Mouse (Mus musculus): ENCODE measurements around the gene Pik3r1. TPM values are rescaled to one million over a fixed set of nuclear protein-coding genes. Genes with fewer than 3 reads are reported as not detected.

The Pik3r1 gene
- total and polyA plus RNA-seq, 3 experiments = 23.7 to 132 (median 111) TPM

- intact Hi-C loops (cut with DNase I) = no loop called here
- DNase-seq = no peak
- peaks cover 61% of the 10 kb centered on the region for H3K36me3 ChIP-seq (ENCODE audit: control insufficient read depth, insufficient read depth, low read length)
- TF ChIP-seq CTCF (IDR thresholded peaks at IDR 0.05) (no peak), EP300 (IDR thresholded peaks at IDR 0.05; ENCODE audit: insufficient read depth, low read depth, low read length) (no peak), POLR2A (IDR thresholded peaks at IDR 0.05; ENCODE audit: insufficient read depth, low read depth, low read length) (no peak)
- H3K4me3 ChIP-seq = no peak overlapping the region
- no peaks in the 10 kb centered on the region for H3K27me3 ChIP-seq (ENCODE audit: control insufficient read depth, insufficient read depth, low read length)
- H3K79me2 ChIP-seq (replicated peaks; ENCODE audit: control insufficient read depth, insufficient read depth, low read length) = peaks cover 6% of the 10 kb centered on the region; the same call in 1 of the 2 replicates
- 57% methylated on average over 4 of the region's 4 CpGs for WGBS
- no peak overlapping the region for H3K9ac ChIP-seq (ENCODE audit: low read depth, low read length)
- H3K4me1 ChIP-seq (ENCODE audit: control insufficient read depth, insufficient read depth, low read length) = peaks cover 32% of the 10 kb centered on the region
- no peak overlapping the region; the same call in 1 of the 2 replicates for H3K27ac ChIP-seq
These were observed 16.2 kb downstream of the Pik3r1 start for GRCm38 (mm10) chr13:101751816-101752215.

- H3K4me3 ChIP-seq = no peak overlapping the region
- H3K27me3 ChIP-seq (ENCODE audit: control insufficient read depth, insufficient read depth, low read length) = no peaks in the 10 kb centered on the region
- peaks cover 40% of the 10 kb centered on the region for H3K36me3 ChIP-seq (ENCODE audit: control insufficient read depth, insufficient read depth, low read length)
- no peak for TF ChIP-seq CTCF (IDR thresholded peaks at IDR 0.05)
- no peak for TF ChIP-seq EP300 (IDR thresholded peaks at IDR 0.05; ENCODE audit: insufficient read depth, low read depth, low read length)
- H3K4me1 ChIP-seq (ENCODE audit: control insufficient read depth, insufficient read depth, low read length) = peaks cover 25% of the 10 kb centered on the region
- no peak overlapping the region for H3K9ac ChIP-seq (ENCODE audit: low read depth, low read length)
- WGBS = 60% methylated on average over 8 of the region's 8 CpGs
- no peaks in the 10 kb centered on the region; the same call in 1 of the 2 replicates for H3K79me2 ChIP-seq (replicated peaks; ENCODE audit: control insufficient read depth, insufficient read depth, low read length)
- intact Hi-C loops (cut with DNase I) = no loop called here
- peak in 1 of 2 experiments; percentile 17 for DNase-seq
- no peak overlapping the region for H3K27ac ChIP-seq
These were observed 21.9 kb downstream of the Pik3r1 start for GRCm38 (mm10) chr13:101746012-101746595.

GRCm38 (mm10) chr13:101744943-101745342, 23.1 kb downstream of the Pik3r1 start:
- Histone ChIP-seq H3K36me3 (ENCODE audit: control insufficient read depth, insufficient read depth, low read length) (peaks cover 42% of the 10 kb centered on the region), H3K4me1 (ENCODE audit: control insufficient read depth, insufficient read depth, low read length) (peaks cover 29% of the 10 kb centered on the region), H3K27me3 (ENCODE audit: control insufficient read depth, insufficient read depth, low read length) (no peaks in the 10 kb centered on the region), H3K4me3 (no peak overlapping the region), H3K79me2 (replicated peaks; ENCODE audit: control insufficient read depth, insufficient read depth, low read length) (no peaks in the 10 kb centered on the region; the same call in 1 of the 2 replicates), H3K9ac (ENCODE audit: low read depth, low read length) (no peak overlapping the region), H3K27ac (no peak overlapping the region)
- intact Hi-C loops (cut with DNase I) = no loop called here
- no peak for TF ChIP-seq EP300 (IDR thresholded peaks at IDR 0.05; ENCODE audit: insufficient read depth, low read depth, low read length)
- TF ChIP-seq POLR2A (IDR thresholded peaks at IDR 0.05; ENCODE audit: insufficient read depth, low read depth, low read length) = no peak
- TF ChIP-seq CTCF (IDR thresholded peaks at IDR 0.05) = no peak
- 25% methylated on average over 5 of the region's 5 CpGs for WGBS
- peak in 1 of 2 experiments; percentile 15 for DNase-seq

- intact Hi-C loops (cut with DNase I) = no loop called here
These were observed 24.0 kb downstream of the Pik3r1 start for GRCm38 (mm10) chr13:101744053-101744452.

GRCm38 (mm10) chr13:101743247-101743646, 24.8 kb downstream of the Pik3r1 start:
- peaks cover 29% of the 10 kb centered on the region for H3K4me1 ChIP-seq (ENCODE audit: control insufficient read depth, insufficient read depth, low read length)
- 53% methylated on average over 5 of the region's 8 CpGs for WGBS
- H3K9ac ChIP-seq (ENCODE audit: low read depth, low read length) = no peak overlapping the region
- intact Hi-C loops (cut with DNase I) = no loop called here
- H3K27ac ChIP-seq = no peak overlapping the region; the same call in 1 of the 2 replicates
- no peaks in the 10 kb centered on the region for H3K27me3 ChIP-seq (ENCODE audit: control insufficient read depth, insufficient read depth, low read length)
- DNase-seq = no peak
- H3K79me2 ChIP-seq (replicated peaks; ENCODE audit: control insufficient read depth, insufficient read depth, low read length) = no peaks in the 10 kb centered on the region; the same call in 1 of the 2 replicates
- TF ChIP-seq EP300 (IDR thresholded peaks at IDR 0.05; ENCODE audit: insufficient read depth, low read depth, low read length) (no peak), POLR2A (IDR thresholded peaks at IDR 0.05; ENCODE audit: insufficient read depth, low read depth, low read length) (no peak), CTCF (IDR thresholded peaks at IDR 0.05) (no peak)
- H3K36me3 ChIP-seq (ENCODE audit: control insufficient read depth, insufficient read depth, low read length) = peaks cover 46% of the 10 kb centered on the region
- no peak overlapping the region for H3K4me3 ChIP-seq

More at GRCm38 (mm10) chr13:101744053-101744452, 24.0 kb downstream of the Pik3r1 start:
- no peak for TF ChIP-seq CTCF (IDR thresholded peaks at IDR 0.05)
- no peak for TF ChIP-seq POLR2A (IDR thresholded peaks at IDR 0.05; ENCODE audit: insufficient read depth, low read depth, low read length)
- TF ChIP-seq EP300 (IDR thresholded peaks at IDR 0.05; ENCODE audit: insufficient read depth, low read depth, low read length) = no peak
- H3K9ac ChIP-seq (ENCODE audit: low read depth, low read length) = no peak overlapping the region
- H3K79me2 ChIP-seq (replicated peaks; ENCODE audit: control insufficient read depth, insufficient read depth, low read length) = no peaks in the 10 kb centered on the region; the same call in 1 of the 2 replicates
- no peak for DNase-seq
- H3K27me3 ChIP-seq (ENCODE audit: control insufficient read depth, insufficient read depth, low read length) = no peaks in the 10 kb centered on the region
- H3K27ac ChIP-seq = no peak overlapping the region
- H3K4me3 ChIP-seq = no peak overlapping the region
- peaks cover 45% of the 10 kb centered on the region for H3K36me3 ChIP-seq (ENCODE audit: control insufficient read depth, insufficient read depth, low read length)
- H3K4me1 ChIP-seq (ENCODE audit: control insufficient read depth, insufficient read depth, low read length) = peaks cover 25% of the 10 kb centered on the region
- WGBS = 54% methylated on average over 2 of the region's 2 CpGs

GRCm38 (mm10) chr13:101742596-101742995, 25.4 kb downstream of the Pik3r1 start:
- TF ChIP-seq CTCF (IDR thresholded peaks at IDR 0.05) (no peak), EP300 (IDR thresholded peaks at IDR 0.05; ENCODE audit: insufficient read depth, low read depth, low read length) (no peak), POLR2A (IDR thresholded peaks at IDR 0.05; ENCODE audit: insufficient read depth, low read depth, low read length) (no peak)
- H3K4me3 ChIP-seq = no peak overlapping the region
- intact Hi-C loops (cut with DNase I) = no loop called here
- H3K27me3 ChIP-seq (ENCODE audit: control insufficient read depth, insufficient read depth, low read length) = no peaks in the 10 kb centered on the region
- no peak overlapping the region; the same call in 1 of the 2 replicates for H3K9ac ChIP-seq (ENCODE audit: low read depth, low read length)
- H3K36me3 ChIP-seq (ENCODE audit: control insufficient read depth, insufficient read depth, low read length) = peaks cover 48% of the 10 kb centered on the region
- H3K27ac ChIP-seq = peak overlapping the region; percentile 36
- peaks cover 29% of the 10 kb centered on the region for H3K4me1 ChIP-seq (ENCODE audit: control insufficient read depth, insufficient read depth, low read length)
- 35% methylated on average over 6 of the region's 6 CpGs for WGBS
- H3K79me2 ChIP-seq (replicated peaks; ENCODE audit: control insufficient read depth, insufficient read depth, low read length) = peaks cover 1% of the 10 kb centered on the region
- DNase-seq = no peak

Data from heart, adult 2 months (tissue).